Mouse (Mus musculus) lung, postnatal 0 days (tissue): ENCODE results near the gene Olfr1412. TPM values are rescaled to one million over a fixed set of nuclear protein-coding genes. Genes with fewer than 3 reads are reported as not detected.

Experiments
- ATAC-seq: fragments of 200-750 bp; cut with Nextera tagmentation; 2 replicates; pipeline ENCODE4 v1.8.0; 2017; ENCODE audit warnings: moderate library complexity
- DNase-seq: peaks from one replicate; pipeline ENCODE4 v3.0.0-alpha.2; 2016; ENCODE audit warnings: low spot score
- H3K27ac ChIP-seq: fragments of 300-500 bp; sonication (generic); 2 replicates; pipeline ENCODE4 v1.5.1; 2014; ENCODE audit warnings: antibody characterized with exemption, mild to moderate bottlenecking, low read length, mixed read lengths
- H3K27me3 ChIP-seq: fragments of 300-500 bp; sonication (generic); replicated peaks from 2 replicates; pipeline ENCODE4 v1.6.1; 2014; ENCODE audit warnings: low read length, mixed read lengths; ENCODE audit not compliant: insufficient read depth
- H3K36me3 ChIP-seq: fragments of 300-500 bp; sonication (generic); 2 replicates; pipeline ENCODE4 v1.6.1; 2014; ENCODE audit warnings: low read length, mixed read lengths; ENCODE audit not compliant: insufficient read depth
- H3K4me1 ChIP-seq: fragments of 300-500 bp; sonication (generic); 2 replicates; pipeline ENCODE4 v1.6.1; 2014; ENCODE audit warnings: antibody characterized with exemption, low read depth, low read length, mixed read lengths; ENCODE audit not compliant: insufficient read depth
- H3K4me2 ChIP-seq: fragments of 300-500 bp; sonication (generic); replicated peaks from 2 replicates; pipeline ENCODE4 v1.6.1; 2014; ENCODE audit warnings: low read depth, mild to moderate bottlenecking, low read length, moderate library complexity, mixed read lengths
- H3K4me3 ChIP-seq: fragments of 300-500 bp; sonication (generic); 2 replicates; pipeline ENCODE4 v1.5.1; 2014; ENCODE audit warnings: low read depth, low read length
- H3K9ac ChIP-seq: fragments of 300-500 bp; sonication (generic); replicated peaks from 2 replicates; pipeline ENCODE4 v1.6.1; 2014; ENCODE audit warnings: low read depth, mild to moderate bottlenecking
- H3K9me3 ChIP-seq: fragments of 300-500 bp; sonication (generic); 2 replicates; pipeline ENCODE4 v1.6.1; 2016; ENCODE audit warnings: low read length, mixed read lengths
- CTCF ChIP-seq: IDR thresholded peaks from 2 replicates; pipeline ENCODE4 v1.5.1; 2016; ENCODE audit warnings: antibody characterized with exemption, mild to moderate bottlenecking
- EP300 ChIP-seq: IDR thresholded peaks from 2 replicates; pipeline ENCODE4 v1.6.1; 2016; ENCODE audit warnings: antibody characterized with exemption, mild to moderate bottlenecking, control low read depth
- WGBS: fragments of 180-500 bp; shearing (Covaris S2); extraction: QIAGEN DNeasy Blood & Tissue Kit; methylation state at CpG from one replicate; pipeline ENCODE4 v1.1.7; 2014; 5-methylcytosine and 5-hydroxymethylcytosine counted together
- polyA plus RNA-seq: library from polyadenylated mRNA; unstranded; fragments of >200 nt; fragmentation: Nextera tagmentation; extraction: Ambion mirVana; gene quantifications from 2 replicates; pipeline ENCODE4 v1.2.1, GENCODE M21; 2015

Olfr1412 gene
- polyA plus RNA-seq = not detected in 2 replicates

GRCm38 (mm10) chr1:92585479-92585878 lies at the start of gene Olfr1412:
Gene Olfr1412, plus strand, starts transcription at chr1:92585779.
- no peak for TF ChIP-seq EP300
- no peak for TF ChIP-seq CTCF
- 83% methylated on average over 2 of the region's 2 CpGs for WGBS
- ATAC-seq (no peak), DNase-seq (no peak)
- Histone ChIP-seq H3K27me3 (no peaks in the 10 kb centered on the region), H3K27ac (no peak within 1 kb of the TSS), H3K36me3 (no peaks in the 10 kb centered on the region), H3K4me3 (no peak within 1 kb of the TSS), H3K9ac (no peak within 1 kb of the TSS), H3K4me1 (no peaks in the 10 kb centered on the region), H3K9me3 (no peaks in the 10 kb centered on the region), H3K4me2 (no peak within 1 kb of the TSS)

GRCm38 (mm10) chr1:92536972-92537371 lies 48.6 kb upstream of the Olfr1412 start:
- no peak overlapping the region for H3K4me2 ChIP-seq
- no peak overlapping the region for H3K27ac ChIP-seq
- H3K27me3 ChIP-seq = no peaks in the 10 kb centered on the region
- ATAC-seq (no peak), DNase-seq (no peak)
- H3K9ac ChIP-seq = no peak overlapping the region
- H3K9me3 ChIP-seq = no peaks in the 10 kb centered on the region
- no peaks in the 10 kb centered on the region for H3K4me1 ChIP-seq
- WGBS = 29% methylated on average over 5 of the region's 5 CpGs
- no peaks in the 10 kb centered on the region for H3K36me3 ChIP-seq
- TF ChIP-seq EP300 (no peak), CTCF (no peak)
- H3K4me3 ChIP-seq = no peak overlapping the region

GRCm38 (mm10) chr1:92539071-92539470 lies 46.5 kb upstream of the Olfr1412 start:
- Histone ChIP-seq H3K4me3 (no peak overlapping the region), H3K9me3 (no peaks in the 10 kb centered on the region), H3K27me3 (no peaks in the 10 kb centered on the region), H3K4me2 (no peak overlapping the region), H3K27ac (no peak overlapping the region), H3K4me1 (no peaks in the 10 kb centered on the region), H3K9ac (no peak overlapping the region), H3K36me3 (no peaks in the 10 kb centered on the region)
- ATAC-seq = no peak
- no peak for TF ChIP-seq EP300
- TF ChIP-seq CTCF = no peak
- DNase-seq = no peak
- WGBS = 35% methylated on average over 2 of the region's 2 CpGs

- H3K36me3 ChIP-seq = no peaks in the 10 kb centered on the region
- no peak overlapping the region for H3K4me3 ChIP-seq
- H3K4me2 ChIP-seq = no peak overlapping the region
- 77% methylated on average over 2 of the region's 2 CpGs for WGBS
- no peaks in the 10 kb centered on the region for H3K9me3 ChIP-seq
- no peak for TF ChIP-seq CTCF
- no peak for TF ChIP-seq EP300
- DNase-seq (no peak), ATAC-seq (no peak)
- no peaks in the 10 kb centered on the region for H3K4me1 ChIP-seq
- H3K9ac ChIP-seq = no peak overlapping the region
- no peak overlapping the region for H3K27ac ChIP-seq
- H3K27me3 ChIP-seq = no peaks in the 10 kb centered on the region
Measured at GRCm38 (mm10) chr1:92545929-92546328, 39.6 kb upstream of the Olfr1412 start.

- no peaks in the 10 kb centered on the region for H3K9me3 ChIP-seq
- 88% methylated on average over 3 of the region's 3 CpGs for WGBS
- TF ChIP-seq EP300 = no peak
- TF ChIP-seq CTCF = no peak
- H3K27ac ChIP-seq = no peak within 1 kb of the TSS
- DNase-seq = no peak
- H3K9ac ChIP-seq = no peak within 1 kb of the TSS
- no peaks in the 10 kb centered on the region for H3K4me1 ChIP-seq
- no peak within 1 kb of the TSS for H3K4me2 ChIP-seq
- H3K27me3 ChIP-seq = no peaks in the 10 kb centered on the region
- H3K4me3 ChIP-seq = no peak within 1 kb of the TSS
- no peaks in the 10 kb centered on the region for H3K36me3 ChIP-seq
- ATAC-seq = no peak
Measured at GRCm38 (mm10) chr1:92571022-92571421, 14.6 kb upstream of the Olfr1412 start, which contains the start of gene Olfr1413. Gene Olfr1413, plus strand, starts transcription at chr1:92571322.

GRCm38 (mm10) chr1:92594111-92594510 lies 8.5 kb downstream of the Olfr1412 start, which contains the start of gene Olfr1411:
Gene Olfr1411, plus strand, starts transcription at chr1:92594411.
- no peaks in the 10 kb centered on the region for H3K36me3 ChIP-seq
- H3K4me1 ChIP-seq = no peaks in the 10 kb centered on the region
- H3K9ac ChIP-seq = no peak within 1 kb of the TSS
- no peak for DNase-seq
- H3K4me2 ChIP-seq = no peak within 1 kb of the TSS
- no peak for ATAC-seq
- H3K4me3 ChIP-seq = no peak within 1 kb of the TSS
- TF ChIP-seq CTCF = no peak
- TF ChIP-seq EP300 = no peak
- no peaks in the 10 kb centered on the region for H3K27me3 ChIP-seq
- H3K9me3 ChIP-seq = no peaks in the 10 kb centered on the region
- no peak within 1 kb of the TSS for H3K27ac ChIP-seq

- Histone ChIP-seq H3K4me2 (no peak overlapping the region), H3K4me1 (no peaks in the 10 kb centered on the region), H3K4me3 (no peak overlapping the region), H3K36me3 (no peaks in the 10 kb centered on the region), H3K9ac (no peak overlapping the region), H3K9me3 (no peaks in the 10 kb centered on the region), H3K27me3 (no peaks in the 10 kb centered on the region), H3K27ac (no peak overlapping the region)
- ATAC-seq = no peak
- no peak for DNase-seq
- WGBS = 74% methylated on average over 3 of the region's 3 CpGs
- TF ChIP-seq CTCF (no peak), EP300 (no peak)
Measured at GRCm38 (mm10) chr1:92596019-92596418, 10.4 kb downstream of the Olfr1412 start.
